Mouse (Mus musculus) cerebellum, adult 2 months (tissue): ENCODE results near the gene Slc19a3.

Experiments used
- CTCF ChIP-seq: fragments of 200-500 bp; IDR thresholded peaks from 2 replicates; pipeline ENCODE4 v1.5.1; 2011; ENCODE audit warnings: low read depth, mild to moderate bottlenecking, control low read depth, low read length, moderate library complexity, borderline replicate concordance; ENCODE audit not compliant: insufficient read depth
- POLR2A ChIP-seq: fragments of 200-500 bp; IDR thresholded peaks from 2 replicates; pipeline ENCODE4 v1.6.1; 2011; ENCODE audit warnings: low read length, control low read depth, borderline replicate concordance; ENCODE audit not compliant: insufficient read depth

- no peak for TF ChIP-seq POLR2A
- TF ChIP-seq CTCF: no peak
These were observed 21.7 kb downstream of the Slc19a3 start for GRCm38 (mm10) chr1:83016556-83016955.
